Mouse (Mus musculus) forebrain, embryonic 13.5 days (tissue): ENCODE results near the gene Ndufs8. TPM values are rescaled to one million over a fixed set of nuclear protein-coding genes. Genes with fewer than 3 reads are reported as not detected.

Source experiments
- ATAC-seq: fragments of 200-750 bp; cut with Nextera tagmentation; 2 replicates; pipeline ENCODE4 v1.8.0; 2017
- H3K27ac ChIP-seq: fragments of 300-500 bp; sonication (generic); 2 replicates; pipeline ENCODE4 v1.5.1; 2015; ENCODE audit warnings: inconsistent platforms, mild to moderate bottlenecking, moderate library complexity
- H3K27me3 ChIP-seq: fragments of 300-500 bp; sonication (generic); 2 replicates; pipeline ENCODE4 v1.6.1; 2015; ENCODE audit warnings: mild to moderate bottlenecking, inconsistent platforms
- H3K36me3 ChIP-seq: fragments of 300-500 bp; sonication (generic); 2 replicates; pipeline ENCODE4 v1.6.1; 2015; ENCODE audit warnings: mild to moderate bottlenecking, inconsistent platforms; ENCODE audit not compliant: poor library complexity, severe bottlenecking
- H3K4me1 ChIP-seq: fragments of 300-500 bp; sonication (generic); 2 replicates; pipeline ENCODE4 v1.6.1; 2015; ENCODE audit warnings: inconsistent platforms
- H3K4me2 ChIP-seq: fragments of 300-500 bp; sonication (generic); 2 replicates; pipeline ENCODE4 v1.6.1; 2015; ENCODE audit warnings: inconsistent platforms, mild to moderate bottlenecking, moderate library complexity
- H3K4me3 ChIP-seq: fragments of 300-500 bp; sonication (generic); 2 replicates; pipeline ENCODE4 v1.5.1; 2015; ENCODE audit warnings: mild to moderate bottlenecking, inconsistent platforms
- H3K9ac ChIP-seq: fragments of 300-500 bp; sonication (generic); 2 replicates; pipeline ENCODE4 v1.6.1; 2015; ENCODE audit warnings: mild to moderate bottlenecking, inconsistent platforms
- H3K9me3 ChIP-seq: fragments of 300-500 bp; sonication (generic); replicated peaks from 2 replicates; pipeline ENCODE4 v1.6.1; 2016; ENCODE audit warnings: inconsistent platforms
- WGBS: fragments of 180-500 bp; shearing (Covaris S2); methylation state at CpG from one replicate; pipeline ENCODE4 v1.1.7; 2015; 5-methylcytosine and 5-hydroxymethylcytosine counted together
- polyA plus RNA-seq: library from polyadenylated mRNA; unstranded; fragments of >200 nt; fragmentation: Nextera tagmentation; extraction: Ambion mirVana; gene quantifications from 2 replicates; pipeline ENCODE4 v1.2.1, GENCODE M21; 2015

Ndufs8 gene
- polyA plus RNA-seq, 1 experiment from 2014 or later: 197 TPM

GRCm38 (mm10) chr19:3947813-3948212 is 35.2 kb upstream of the Ndufs8 start:
- Histone ChIP-seq H3K4me1 (no peaks in the 10 kb centered on the region), H3K9me3 (no peaks in the 10 kb centered on the region), H3K27me3 (0 out of 2 replicates have a peak, but pooled peaks cover 4% of the 10 kb centered on the region), H3K27ac (no peak overlapping the region), H3K9ac (no peak overlapping the region), H3K36me3 (no peaks in the 10 kb centered on the region), H3K4me3 (no peak overlapping the region), H3K4me2 (no peak overlapping the region)
- no peak for ATAC-seq
- 75% methylated on average over 3 of the region's 3 CpGs for WGBS

- H3K9me3 ChIP-seq: no peaks in the 10 kb centered on the region
- no peaks in the 10 kb centered on the region for H3K36me3 ChIP-seq
- no peak overlapping the region for H3K27ac ChIP-seq
- H3K4me1 ChIP-seq: no peaks in the 10 kb centered on the region
- no peak overlapping the region for H3K9ac ChIP-seq
- peak; percentile 75 for ATAC-seq
- H3K4me3 ChIP-seq: no peak overlapping the region
- H3K27me3 ChIP-seq: 0 out of 2 replicates have a peak, but pooled peaks cover 4% of the 10 kb centered on the region
- no peak overlapping the region for H3K4me2 ChIP-seq
- 14% methylated on average over 2 of the region's 2 CpGs for WGBS
These were observed 34.1 kb upstream of the Ndufs8 start for GRCm38 (mm10) chr19:3946715-3947114.

GRCm38 (mm10) chr19:3945872-3946564 is 33.4 kb upstream of the Ndufs8 start:
- Histone ChIP-seq H3K4me1 (no peaks in the 10 kb centered on the region), H3K9me3 (no peaks in the 10 kb centered on the region), H3K36me3 (no peaks in the 10 kb centered on the region), H3K9ac (no peak overlapping the region), H3K27me3 (0 out of 2 replicates have a peak, but pooled peaks cover 4% of the 10 kb centered on the region), H3K27ac (no peak overlapping the region), H3K4me3 (no peak overlapping the region), H3K4me2 (no peak overlapping the region)
- ATAC-seq: no peak
- 40% methylated on average over 10 of the region's 10 CpGs for WGBS

GRCm38 (mm10) chr19:3942986-3943735 is 30.6 kb upstream of the Ndufs8 start:
- WGBS: 27% methylated on average over 27 of the region's 27 CpGs
- Histone ChIP-seq H3K4me1 (no peaks in the 10 kb centered on the region), H3K4me2 (no peak overlapping the region), H3K27me3 (0 out of 2 replicates have a peak, but pooled peaks cover 4% of the 10 kb centered on the region), H3K4me3 (no peak overlapping the region), H3K27ac (no peak overlapping the region), H3K9ac (no peak overlapping the region), H3K36me3 (no peaks in the 10 kb centered on the region), H3K9me3 (no peaks in the 10 kb centered on the region)
- no peak for ATAC-seq

- Histone ChIP-seq H3K9ac (no peak overlapping the region), H3K36me3 (no peaks in the 10 kb centered on the region), H3K27ac (no peak overlapping the region), H3K4me1 (no peaks in the 10 kb centered on the region), H3K4me2 (no peak overlapping the region), H3K9me3 (no peaks in the 10 kb centered on the region), H3K4me3 (no peak overlapping the region), H3K27me3 (0 out of 2 replicates have a peak, but pooled peaks cover 4% of the 10 kb centered on the region)
- ATAC-seq: no peak
- WGBS: 88% methylated on average over 7 of the region's 7 CpGs
These were observed 29.7 kb upstream of the Ndufs8 start for GRCm38 (mm10) chr19:3942315-3942714.

- ATAC-seq: no peak
- peak overlapping the region; percentile 40 for H3K4me3 ChIP-seq
- H3K9me3 ChIP-seq: no peaks in the 10 kb centered on the region
- WGBS: 6% methylated on average over 22 of the region's 22 CpGs
- peaks cover 25% of the 10 kb centered on the region for H3K27me3 ChIP-seq
- H3K4me2 ChIP-seq: peak overlapping the region; percentile 75
- H3K9ac ChIP-seq: peak overlapping the region; percentile 57
- no peak overlapping the region for H3K27ac ChIP-seq
- H3K4me1 ChIP-seq: peaks cover 15% of the 10 kb centered on the region
- H3K36me3 ChIP-seq: no peaks in the 10 kb centered on the region
These were observed 23.6 kb upstream of the Ndufs8 start for GRCm38 (mm10) chr19:3935896-3936850.

GRCm38 (mm10) chr19:3935032-3935895 is 22.7 kb upstream of the Ndufs8 start, which contains the start of gene Unc93b1:
TSS of gene Unc93b1 (plus strand) at chr19:3935186.
- Histone ChIP-seq H3K36me3 (no peaks in the 10 kb centered on the region), H3K4me3 (peak within 1 kb of the TSS; percentile 40), H3K9me3 (no peaks in the 10 kb centered on the region), H3K27me3 (peaks cover 25% of the 10 kb centered on the region), H3K4me1 (peaks cover 21% of the 10 kb centered on the region), H3K4me2 (peak within 1 kb of the TSS; percentile 75), H3K27ac (no peak within 1 kb of the TSS), H3K9ac (peak within 1 kb of the TSS; percentile 57)
- WGBS: 7% methylated on average over 42 of the region's 42 CpGs
- peak; percentile 70 for ATAC-seq

- Histone ChIP-seq H3K4me1 (peaks cover 34% of the 10 kb centered on the region), H3K27me3 (peaks cover 24% of the 10 kb centered on the region), H3K4me2 (no peak overlapping the region), H3K9me3 (no peaks in the 10 kb centered on the region), H3K9ac (no peak overlapping the region), H3K4me3 (no peak overlapping the region), H3K27ac (no peak overlapping the region), H3K36me3 (no peaks in the 10 kb centered on the region)
- ATAC-seq: no peak
- WGBS: 88% methylated on average over 9 of the region's 9 CpGs
These were observed 19.1 kb upstream of the Ndufs8 start for GRCm38 (mm10) chr19:3931716-3932115.

- Histone ChIP-seq H3K27ac (no peak overlapping the region), H3K36me3 (no peaks in the 10 kb centered on the region), H3K4me2 (no peak overlapping the region), H3K4me3 (no peak overlapping the region), H3K4me1 (peaks cover 25% of the 10 kb centered on the region), H3K9ac (no peak overlapping the region), H3K27me3 (peaks cover 12% of the 10 kb centered on the region), H3K9me3 (no peaks in the 10 kb centered on the region)
- no peak for ATAC-seq
- WGBS: 75% methylated on average over 20 of the region's 21 CpGs
These were observed 17.9 kb upstream of the Ndufs8 start for GRCm38 (mm10) chr19:3930262-3931057.

GRCm38 (mm10) chr19:3929211-3929941 is 16.8 kb upstream of the Ndufs8 start, which contains the start of gene Aldh3b1:
TSS of gene Aldh3b1 (minus strand) at chr19:3929808.
- 0 out of 2 replicates have a peak, but pooled peaks have one; percentile 48 for ATAC-seq
- no peak within 1 kb of the TSS for H3K9ac ChIP-seq
- H3K27me3 ChIP-seq: 0 out of 2 replicates have a peak, but pooled peaks cover 5% of the 10 kb centered on the region
- H3K4me2 ChIP-seq: no peak within 1 kb of the TSS
- 62% methylated on average over 12 of the region's 12 CpGs for WGBS
- H3K36me3 ChIP-seq: no peaks in the 10 kb centered on the region
- H3K4me3 ChIP-seq: no peak within 1 kb of the TSS
- H3K27ac ChIP-seq: peak within 1 kb of the TSS; percentile 33; the same call in 1 of the 2 replicates
- peaks cover 20% of the 10 kb centered on the region for H3K4me1 ChIP-seq
- no peaks in the 10 kb centered on the region for H3K9me3 ChIP-seq
